Mouse (Mus musculus) embryo, embryonic 11.5 days (tissue): Measurements from ENCODE around the gene Gm8693.
"Not testable (repeated sequence)": the region's sequence is repeated elsewhere in the genome, so short reads cannot be mapped to it uniquely, and the experiment has no call there.

Experiments
- DNase-seq: peaks from one replicate; pipeline ENCODE4 v3.0.0-alpha.2; 2012; ENCODE audit warnings: low read depth, low spot score

Gene Gm8693

DNA sequence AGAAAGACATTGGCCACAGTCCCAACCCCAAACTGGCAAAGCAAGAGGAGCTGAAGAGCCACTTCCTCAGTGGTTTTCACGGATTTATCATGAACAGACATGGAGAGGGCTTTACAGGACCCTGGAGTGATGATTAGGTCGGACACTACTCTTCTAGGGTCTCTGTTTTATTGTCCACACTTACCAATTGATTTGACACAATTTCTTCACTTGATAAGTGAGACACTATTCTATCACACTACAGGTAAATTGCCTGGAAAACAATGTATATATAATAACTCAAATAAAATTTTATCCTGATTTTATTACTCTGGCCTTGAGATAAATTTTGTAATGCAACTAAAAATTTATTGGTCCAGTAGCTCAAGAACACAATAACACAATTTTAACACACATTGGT, at the start of gene Gm8693:
Gene Gm8693, minus strand, starts transcription at position 101 of the 400 bp plus-strand sequence.
- DNase-seq, result not testable (repeated sequence)

DNA sequence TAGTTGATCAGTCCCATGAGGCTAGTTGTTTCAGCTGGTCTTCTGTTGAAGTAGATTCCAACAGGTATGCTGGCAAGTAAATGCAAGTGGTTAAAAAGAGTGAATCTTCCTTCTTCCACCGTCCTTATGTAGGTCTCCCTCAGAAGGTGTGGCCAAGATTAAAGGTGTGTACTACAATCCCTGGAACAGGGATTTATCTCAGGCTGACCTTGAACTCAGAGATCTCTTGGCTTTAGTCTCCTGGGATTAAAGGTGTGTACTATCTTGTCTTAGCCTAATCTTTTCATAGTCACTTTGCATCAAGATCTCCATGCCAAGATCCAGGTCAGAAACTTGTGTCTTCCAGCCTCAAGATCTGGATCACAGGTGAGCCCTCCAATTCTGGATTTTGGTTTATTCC, 27.5 kb upstream of the Gm8693 start, which contains the start of gene Gm4567:
Gene Gm4567, minus strand, starts transcription at position 101 of the 400 bp plus-strand sequence.
- not testable (repeated sequence) for DNase-seq

DNA sequence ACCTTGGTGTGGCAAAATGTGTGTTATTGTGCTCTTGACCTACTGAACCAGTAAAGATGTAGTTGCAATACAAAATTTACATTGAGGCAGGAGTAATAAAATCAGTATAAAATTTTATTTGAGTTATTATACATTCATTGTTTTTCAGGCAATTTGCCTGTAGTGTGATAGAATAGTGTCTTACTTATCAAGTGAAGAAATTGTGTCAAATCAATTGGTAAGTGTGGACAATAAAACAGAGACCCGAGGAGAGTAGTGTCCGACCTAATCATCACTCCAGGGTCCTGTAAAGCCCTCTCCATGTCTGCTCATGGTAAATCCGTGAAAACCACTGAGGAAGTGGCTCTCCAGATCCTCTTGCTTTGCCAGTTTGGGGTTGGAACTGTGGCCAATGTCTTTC, 34.4 kb downstream of the Gm8693 start, which contains the start of gene Vmn1r155:
Gene Vmn1r155, plus strand, starts transcription at position 301 of the 400 bp plus-strand sequence.
- DNase-seq, result not testable (repeated sequence)
